Mouse (Mus musculus): ENCODE measurements around the gene Marf1. TPM values are rescaled to one million over a fixed set of nuclear protein-coding genes. Genes with fewer than 3 reads are reported as not detected.
"Not testable (repeated sequence)": the region's sequence is repeated elsewhere in the genome, so short reads cannot be mapped to it uniquely, and the experiment has no call there.

Gene Marf1
- polyA plus RNA-seq, 1 experiment from 2014 or later, result 20.7 TPM

GRCm38 (mm10) chr16:14066571-14066970 lies 96.6 kb downstream of the Marf1 start:
- H3K27ac ChIP-seq (ENCODE audit: low read depth, low read length); H3K4me1 ChIP-seq (ENCODE audit: control insufficient read depth, insufficient read depth, low read length); H3K9ac ChIP-seq (ENCODE audit: low read depth, low read length); H3K36me3 ChIP-seq (ENCODE audit: control insufficient read depth, insufficient read depth, low read length); H3K9me3 ChIP-seq (ENCODE audit: control insufficient read depth, low read length); H3K4me2 ChIP-seq (replicated peaks; ENCODE audit: low read depth, low read length); ATAC-seq (ENCODE audit: low FRiP score, low TSS enrichment); H3K4me3 ChIP-seq (ENCODE audit: low read length); H3K27me3 ChIP-seq (ENCODE audit: control insufficient read depth, insufficient read depth, low read length): not testable (repeated sequence)
- 91% methylated on average over 4 of the region's 4 CpGs for WGBS

- Histone ChIP-seq H3K4me2 (replicated peaks; ENCODE audit: low read depth, low read length) (no peak overlapping the region), H3K4me3 (ENCODE audit: low read length) (no peak overlapping the region), H3K9ac (ENCODE audit: low read depth, low read length) (no peak overlapping the region), H3K27me3 (ENCODE audit: control insufficient read depth, insufficient read depth, low read length) (no peaks in the 10 kb centered on the region), H3K4me1 (ENCODE audit: control insufficient read depth, insufficient read depth, low read length) (no peaks in the 10 kb centered on the region), H3K9me3 (ENCODE audit: control insufficient read depth, low read length) (no peaks in the 10 kb centered on the region), H3K36me3 (ENCODE audit: control insufficient read depth, insufficient read depth, low read length) (no peaks in the 10 kb centered on the region), H3K27ac (ENCODE audit: low read depth, low read length) (no peak overlapping the region)
- ATAC-seq (ENCODE audit: low FRiP score, low TSS enrichment), result no peak
- WGBS, result 82% methylated on average over 5 of the region's 5 CpGs
Measured at GRCm38 (mm10) chr16:14059869-14060268, 103.3 kb downstream of the Marf1 start.

MicroRNA genes within 50 kb of the gene (microRNA counts, 519-probe panel; counts per million panel counts)
- microRNA mmu-miR-484, result 4,314 counts per million, percentile 27 among the panel's probes with 10 or more counts

Small RNA genes within 50 kb of the gene (microRNA-seq; reads per million reads assigned to microRNA genes)
- gene Gm27671 (not detected), gene Mir484 (1,818 reads per million, percentile 83 among the genes with 10 or more reads in this experiment)

Other genes with a start within 250 kb of the Marf1 start
- gene 2900011O08Rik, start 176.7 kb downstream of the Marf1 start, polyA plus RNA-seq (2014; fragmentation: Nextera tagmentation; extraction: Ambion mirVana), result 1.5 and 1.7 TPM in 2 replicates
- 0.42 TPM in 1 of 2 replicates, not detected in the other for gene Ifitm7, start 176.5 kb downstream of the Marf1 start, polyA plus RNA-seq (2014; fragmentation: Nextera tagmentation; extraction: Ambion mirVana)
- gene Nde1, start 76 bp downstream of the Marf1 start, polyA plus RNA-seq (2014; fragmentation: Nextera tagmentation; extraction: Ambion mirVana), result 94.9 and 147 TPM in 2 replicates
- 0.91 and 3.5 TPM in 2 replicates for gene Myh11, start 128.0 kb upstream of the Marf1 start, polyA plus RNA-seq (2014; fragmentation: Nextera tagmentation; extraction: Ambion mirVana)
- gene Fopnl, start 154.1 kb upstream of the Marf1 start, polyA plus RNA-seq (2014; fragmentation: Nextera tagmentation; extraction: Ambion mirVana), result 166 and 186 TPM in 2 replicates
- 9.1 and 13.6 TPM in 2 replicates for gene Abcc1, start 198.2 kb upstream of the Marf1 start, polyA plus RNA-seq (2014; fragmentation: Nextera tagmentation; extraction: Ambion mirVana)

All from kidney, embryonic 14.5 days (tissue).